Mouse (Mus musculus) T-helper 2 cell (primary cell): Measurements from ENCODE around the gene Fndc3b.

Experiments used
- in situ Hi-C: fragments of 300-600 bp; cut with MboI, MseI; formaldehyde crosslinking; loops from one replicate; pipeline ENCODE4 v1.15.1; 2025; ENCODE audit warnings: high pct_unique_total_duplicates

Fndc3b gene

GRCm38 (mm10) chr3:27673660-27674059, 37.4 kb downstream of the Fndc3b start:
- in situ Hi-C loops: no loop called here

- in situ Hi-C loops: no loop called here
These were observed 40.7 kb downstream of the Fndc3b start for GRCm38 (mm10) chr3:27670416-27670815.

GRCm38 (mm10) chr3:27667280-27667679, 43.8 kb downstream of the Fndc3b start:
- in situ Hi-C loops: no loop called here

GRCm38 (mm10) chr3:27665338-27665737, 45.8 kb downstream of the Fndc3b start:
- in situ Hi-C loops: no loop called here

GRCm38 (mm10) chr3:27663221-27663620, 47.9 kb downstream of the Fndc3b start:
- in situ Hi-C loops: no loop called here

- in situ Hi-C loops: no loop called here
These were observed 52.8 kb downstream of the Fndc3b start for GRCm38 (mm10) chr3:27658198-27658763.

- in situ Hi-C loops: no loop called here
These were observed 54.2 kb downstream of the Fndc3b start for GRCm38 (mm10) chr3:27656764-27657390.

- in situ Hi-C loops: no loop called here
These were observed 55.4 kb downstream of the Fndc3b start for GRCm38 (mm10) chr3:27655673-27656072.

GRCm38 (mm10) chr3:27655042-27655441, 56.1 kb downstream of the Fndc3b start:
- in situ Hi-C loops: no loop called here

GRCm38 (mm10) chr3:27652451-27653011, 58.6 kb downstream of the Fndc3b start:
- in situ Hi-C loops: no loop called here

GRCm38 (mm10) chr3:27651731-27652130, 59.4 kb downstream of the Fndc3b start:
- in situ Hi-C loops: no loop called here

- in situ Hi-C loops: no loop called here
These were observed 61.0 kb downstream of the Fndc3b start for GRCm38 (mm10) chr3:27650083-27650482.

GRCm38 (mm10) chr3:27649316-27649715, 61.8 kb downstream of the Fndc3b start:
- in situ Hi-C loops: no loop called here

- in situ Hi-C loops: no loop called here
These were observed 68.7 kb downstream of the Fndc3b start for GRCm38 (mm10) chr3:27642381-27642780.

- in situ Hi-C loops: no loop called here
These were observed 71.4 kb downstream of the Fndc3b start for GRCm38 (mm10) chr3:27639701-27640100.

GRCm38 (mm10) chr3:27637046-27637661, 74.0 kb downstream of the Fndc3b start:
- in situ Hi-C loops: no loop called here

- in situ Hi-C loops: no loop called here
These were observed 75.3 kb downstream of the Fndc3b start for GRCm38 (mm10) chr3:27635776-27636175.

GRCm38 (mm10) chr3:27632880-27633279, 78.2 kb downstream of the Fndc3b start:
- in situ Hi-C loops: no loop called here

GRCm38 (mm10) chr3:27631112-27631511, 80.0 kb downstream of the Fndc3b start:
- in situ Hi-C loops: no loop called here

GRCm38 (mm10) chr3:27629716-27630115, 81.4 kb downstream of the Fndc3b start:
- in situ Hi-C loops: no loop called here

GRCm38 (mm10) chr3:27626301-27626700, 84.8 kb downstream of the Fndc3b start:
- in situ Hi-C loops: no loop called here

- in situ Hi-C loops: no loop called here
These were observed 85.5 kb downstream of the Fndc3b start for GRCm38 (mm10) chr3:27625592-27625985.
